Mouse (Mus musculus): ENCODE data around the gene Cux1.

Gene Cux1

GRCm38 (mm10) chr5:136566812-136567175, 496 bp downstream of the Cux1 start:
- no peak for DNase-seq (ENCODE audit: low read depth)

DNA sequence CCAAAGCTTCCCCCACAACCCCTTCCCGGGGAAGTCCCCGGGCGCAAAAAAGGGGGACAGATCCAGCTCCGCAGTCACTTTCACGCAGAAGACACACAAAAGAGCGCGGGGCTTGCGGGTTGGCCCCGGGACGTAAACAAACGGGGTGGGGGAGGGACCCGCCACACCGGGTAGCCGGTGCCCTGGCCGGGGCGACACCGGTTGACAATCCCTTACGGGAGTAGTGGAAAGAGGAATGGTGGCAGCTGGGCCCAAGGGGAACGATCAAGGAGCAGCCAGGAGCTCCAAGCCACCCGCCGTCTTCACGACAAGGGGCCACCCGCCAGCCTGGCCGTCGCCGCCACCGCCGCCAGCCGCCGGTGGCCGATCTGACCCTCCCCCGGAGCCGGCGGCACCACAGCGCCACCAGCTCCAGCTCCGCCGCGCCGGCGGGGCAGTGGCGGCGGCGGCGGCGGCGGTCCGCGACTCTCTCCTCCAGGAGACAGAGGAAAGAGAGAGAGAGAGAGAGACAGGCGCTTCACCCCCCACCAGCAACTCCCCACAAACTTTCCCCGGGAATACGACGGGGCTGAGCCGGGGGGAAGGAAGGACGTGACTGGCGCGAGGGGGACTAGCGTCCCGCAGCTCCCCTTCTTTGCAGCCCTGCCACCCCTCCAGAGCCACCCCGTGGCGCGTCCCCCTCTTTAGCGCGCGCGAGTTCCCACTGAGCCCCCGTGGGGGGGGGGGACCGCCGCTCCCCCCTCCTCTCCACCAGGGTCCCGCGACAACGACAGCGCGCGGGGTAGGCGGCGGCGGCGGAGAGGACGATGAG, 1.1 kb downstream of the Cux1 start:
- no peak for DNase-seq (ENCODE audit: low read depth)

- no peak for DNase-seq (ENCODE audit: low read depth)
These were observed 1.9 kb downstream of the Cux1 start for GRCm38 (mm10) chr5:136565311-136565811.

DNA sequence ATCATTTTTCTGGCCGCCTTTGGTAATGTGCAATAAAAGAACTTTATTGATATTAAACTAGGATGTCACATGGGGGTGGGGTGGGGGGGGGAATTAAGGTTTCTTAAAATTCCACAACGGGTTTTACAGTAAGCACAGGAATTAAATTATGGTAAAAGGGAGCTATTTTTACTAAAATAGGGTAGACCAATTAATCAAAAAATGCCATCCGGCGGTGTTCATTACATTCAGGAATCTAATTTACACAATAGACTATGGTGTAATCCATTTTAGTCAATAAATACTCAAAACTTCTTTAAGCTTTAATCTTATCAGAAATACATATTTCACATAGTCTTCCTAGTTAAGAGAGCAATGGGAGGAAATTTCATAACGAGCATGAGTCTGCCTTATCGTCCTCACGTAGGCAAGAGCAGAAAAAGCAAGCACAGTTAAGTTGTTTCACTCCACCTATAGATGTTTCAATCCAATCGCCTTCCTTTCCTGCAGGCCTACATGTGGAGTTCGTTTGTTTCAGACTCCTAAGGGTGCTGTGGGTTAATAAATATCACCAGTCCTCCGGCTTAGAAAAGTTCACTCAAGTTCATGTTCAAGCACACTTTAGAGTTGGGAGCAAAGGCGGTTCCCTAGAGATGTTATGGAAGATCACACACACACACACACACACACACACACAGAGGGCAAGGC, 2.5 kb downstream of the Cux1 start:
- no peak for DNase-seq (ENCODE audit: low read depth)

DNA sequence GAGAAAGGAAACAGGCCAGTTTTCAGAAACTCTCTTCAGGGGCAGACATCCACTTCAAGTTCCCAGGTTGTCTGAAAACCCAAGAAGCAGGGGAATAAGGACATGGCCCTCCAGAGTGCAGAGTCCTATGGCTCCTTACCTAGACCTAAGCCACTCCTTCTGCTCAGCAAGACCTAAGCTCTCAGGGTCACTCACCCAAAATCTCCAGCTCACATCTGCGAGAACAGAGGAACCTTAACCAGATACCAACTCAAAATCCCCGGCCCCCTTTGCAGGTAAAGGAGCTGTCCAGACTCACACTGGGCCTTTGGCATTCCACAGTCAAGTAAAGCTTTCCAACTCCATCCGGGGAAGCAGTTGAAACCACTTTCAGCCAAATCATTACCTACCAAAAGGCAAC, 3.3 kb downstream of the Cux1 start:
- no peak for DNase-seq (ENCODE audit: low read depth)

DNA sequence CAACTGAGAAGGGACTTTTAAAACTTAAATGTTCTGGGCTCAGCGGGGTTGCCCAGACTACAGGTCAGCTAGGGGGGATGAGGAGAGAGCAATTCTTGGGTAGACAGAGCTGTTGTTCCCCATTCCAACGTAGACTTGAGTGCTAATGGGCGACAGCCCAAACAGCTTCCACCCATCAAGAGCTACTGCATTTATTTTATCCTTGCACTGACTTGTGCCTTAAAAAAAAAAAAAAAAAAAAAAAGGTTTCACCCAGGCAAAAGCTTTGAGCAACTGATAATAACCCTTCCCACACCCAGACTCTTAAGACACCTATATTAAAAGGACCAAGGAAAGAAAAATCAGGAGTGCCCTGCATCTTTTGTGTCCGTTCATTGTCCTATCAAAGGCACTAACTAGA, 4.2 kb downstream of the Cux1 start:
- no peak for DNase-seq (ENCODE audit: low read depth)

DNA sequence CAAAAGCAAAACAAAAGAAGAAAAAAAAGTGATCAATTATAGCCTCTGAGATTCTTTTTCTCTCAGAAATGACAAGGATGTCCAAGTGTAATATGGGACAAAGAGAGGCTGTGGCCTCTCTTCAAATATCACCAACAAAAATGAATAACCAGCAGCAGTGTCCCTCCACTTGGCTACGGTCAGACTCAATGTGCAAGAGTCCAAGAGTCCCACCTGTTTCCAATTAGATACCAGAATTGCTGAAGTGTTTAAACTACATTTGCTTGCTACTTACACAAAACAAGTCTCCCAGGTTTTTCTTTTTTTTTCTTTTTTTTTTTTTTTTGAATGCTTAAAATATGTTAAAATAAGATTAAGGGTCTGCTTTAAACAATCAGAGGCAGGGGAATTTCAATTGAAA, 5.1 kb downstream of the Cux1 start:
- no peak for DNase-seq (ENCODE audit: low read depth)

- no peak for DNase-seq (ENCODE audit: low read depth)
These were observed 5.6 kb downstream of the Cux1 start for GRCm38 (mm10) chr5:136561641-136562040.

- DNase-seq (ENCODE audit: low read depth), result no peak
These were observed 6.6 kb downstream of the Cux1 start for GRCm38 (mm10) chr5:136560656-136561055.

- no peak for DNase-seq (ENCODE audit: low read depth)
These were observed 9.8 kb downstream of the Cux1 start for GRCm38 (mm10) chr5:136557446-136557845.

DNA sequence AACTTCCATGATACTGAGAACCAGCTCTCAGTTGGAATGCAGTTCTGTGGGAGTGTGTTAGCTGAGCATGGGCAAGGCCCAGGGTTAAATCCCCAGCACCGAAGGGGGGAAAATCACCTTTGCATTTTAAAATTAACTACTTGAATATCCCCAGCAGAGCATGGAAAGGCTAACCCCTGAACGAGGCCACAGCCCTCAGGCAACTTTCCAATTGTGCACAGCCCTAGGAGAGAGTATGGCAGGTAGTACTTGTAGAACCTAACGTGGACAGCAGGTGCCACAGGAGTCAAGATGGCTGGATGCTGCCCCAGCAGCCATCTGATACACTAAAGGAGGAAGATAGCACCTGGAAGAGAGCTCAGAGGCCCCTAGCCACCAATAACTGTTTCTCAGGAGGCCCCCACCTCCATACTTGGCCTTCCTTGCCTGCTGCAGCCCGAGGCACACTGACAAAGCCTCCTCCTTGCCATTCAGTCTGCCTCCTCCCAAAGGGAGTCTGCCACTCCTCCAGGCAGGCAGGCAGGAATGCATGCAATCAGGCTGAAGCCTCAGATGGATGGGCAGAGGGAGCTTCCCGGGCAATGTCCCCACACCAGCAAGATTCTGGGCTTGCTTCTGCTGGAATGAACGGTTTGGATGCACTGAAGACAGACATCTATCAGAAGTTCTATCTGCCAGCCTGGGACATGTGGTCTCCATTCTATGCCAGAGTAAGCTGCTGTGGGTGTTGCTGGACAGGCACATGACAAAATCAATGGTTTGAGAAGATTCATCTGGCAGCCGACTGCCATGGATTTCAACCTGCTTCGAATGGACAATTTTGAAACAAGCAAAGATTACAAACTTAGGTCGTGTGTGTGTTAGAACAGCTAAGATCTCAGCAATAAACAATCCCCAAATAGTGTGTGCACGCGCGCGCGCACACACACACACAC, 10.7 kb downstream of the Cux1 start:
- DNase-seq (ENCODE audit: low read depth), result no peak

GRCm38 (mm10) chr5:136555703-136556102, 11.6 kb downstream of the Cux1 start:
- DNase-seq (ENCODE audit: low read depth), result peak; percentile 19

GRCm38 (mm10) chr5:136552832-136553231, 14.5 kb downstream of the Cux1 start:
- no peak for DNase-seq (ENCODE audit: low read depth)

GRCm38 (mm10) chr5:136552093-136552492, 15.2 kb downstream of the Cux1 start:
- no peak for DNase-seq (ENCODE audit: low read depth)

DNA sequence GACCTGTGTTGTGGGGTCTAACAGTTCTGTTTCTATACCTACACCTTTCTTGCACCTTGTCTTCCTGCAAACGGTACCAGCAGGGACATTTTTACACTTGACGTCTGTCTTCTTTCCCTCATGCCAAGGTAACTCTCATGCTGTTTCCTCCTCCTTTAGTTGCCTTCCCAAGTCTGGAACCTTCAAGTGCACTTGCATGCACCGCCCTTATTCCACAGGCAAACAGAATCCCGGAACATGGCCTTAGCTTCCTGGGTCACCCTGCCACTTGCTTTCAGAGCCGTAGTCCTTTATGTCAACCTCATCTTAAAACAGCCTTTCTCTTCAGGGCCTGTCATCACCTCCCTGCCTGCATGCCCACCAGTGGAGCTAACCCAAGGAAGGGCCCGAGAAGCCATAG, 15.7 kb downstream of the Cux1 start:
- no peak for DNase-seq (ENCODE audit: low read depth)

GRCm38 (mm10) chr5:136550726-136551125, 16.6 kb downstream of the Cux1 start:
- no peak for DNase-seq (ENCODE audit: low read depth)

GRCm38 (mm10) chr5:136548776-136549175, 18.5 kb downstream of the Cux1 start:
- DNase-seq (ENCODE audit: low read depth), result no peak

DNA sequence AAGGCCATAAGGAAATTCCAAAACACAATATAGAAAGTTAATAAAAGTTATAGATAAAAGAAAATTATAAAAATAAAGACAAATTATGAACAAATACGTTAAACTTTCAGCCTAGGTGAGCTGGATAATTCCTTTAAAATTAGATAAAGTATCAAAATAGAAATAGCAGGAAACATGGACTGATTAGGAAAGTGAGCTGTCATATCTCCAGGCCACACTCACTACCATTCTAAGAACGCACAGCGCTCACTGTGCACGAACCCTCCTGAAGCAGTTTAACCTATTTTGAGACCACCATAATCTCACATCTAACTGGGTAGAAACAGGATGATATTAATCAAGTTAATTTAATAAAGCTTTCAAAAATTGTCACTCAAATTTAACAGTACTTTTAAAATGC, 22.2 kb downstream of the Cux1 start:
- no peak for DNase-seq (ENCODE audit: low read depth)

DNA sequence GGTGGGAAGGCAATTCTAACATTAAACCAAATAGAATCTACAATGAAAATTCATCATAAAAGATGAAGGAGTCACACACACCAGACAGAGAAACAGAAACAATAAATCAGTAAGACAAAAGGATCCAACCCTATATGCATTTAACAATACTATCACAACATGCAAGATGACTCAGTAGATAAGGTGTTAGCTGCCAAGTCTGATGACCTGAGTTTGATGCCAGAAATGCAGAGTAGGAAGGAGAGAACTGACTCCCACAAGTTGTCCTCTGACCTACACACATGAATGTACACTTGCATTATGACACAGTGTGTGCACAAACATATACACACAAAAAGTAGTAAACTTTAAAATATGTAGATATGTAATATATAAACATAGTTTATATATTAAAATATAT, 24.1 kb downstream of the Cux1 start:
- no peak for DNase-seq (ENCODE audit: low read depth)

GRCm38 (mm10) chr5:136540952-136541351, 26.3 kb downstream of the Cux1 start:
- DNase-seq (ENCODE audit: low read depth), result no peak

- no peak for DNase-seq (ENCODE audit: low read depth)
These were observed 27.0 kb downstream of the Cux1 start for GRCm38 (mm10) chr5:136540055-136540838.

- no peak for DNase-seq (ENCODE audit: low read depth)
These were observed 30.5 kb downstream of the Cux1 start for GRCm38 (mm10) chr5:136536753-136537152.
